Mouse (Mus musculus): ENCODE results near the gene Cnn3. TPM values are rescaled to one million over a fixed set of nuclear protein-coding genes. Genes with fewer than 3 reads are reported as not detected.
A peak's percentile ranks its signal among the peaks of the same experiment; 100 is the strongest.

Cnn3 gene
- polyA plus RNA-seq, 1 experiment = 188 TPM

- DNase-seq (ENCODE audit: extremely low spot score in 1 of 2, low spot score in 1 of 2) = no peak
Measured at GRCm38 (mm10) chr3:121417379-121418250, 8.7 kb upstream of the Cnn3 start.

- DNase-seq (ENCODE audit: extremely low spot score in 1 of 2, low spot score in 1 of 2) = no peak
Measured at GRCm38 (mm10) chr3:121418251-121418601, 8.1 kb upstream of the Cnn3 start.

- no peak for DNase-seq (ENCODE audit: extremely low spot score in 1 of 2, low spot score in 1 of 2)
Measured at GRCm38 (mm10) chr3:121418850-121419435, 7.4 kb upstream of the Cnn3 start.

GRCm38 (mm10) chr3:121422405-121422804 lies 3.9 kb upstream of the Cnn3 start:
- no peak for DNase-seq (ENCODE audit: extremely low spot score in 1 of 2, low spot score in 1 of 2)

GRCm38 (mm10) chr3:121426621-121427519 lies 573 bp downstream of the Cnn3 start:
- DNase-seq (ENCODE audit: extremely low spot score in 1 of 2, low spot score in 1 of 2) = peak; percentile 10 to 59

- DNase-seq (ENCODE audit: extremely low spot score in 1 of 2, low spot score in 1 of 2) = peak; percentile 19 to 53
Measured at GRCm38 (mm10) chr3:121427520-121427908, 1.2 kb downstream of the Cnn3 start.

GRCm38 (mm10) chr3:121428230-121428629 lies 1.9 kb downstream of the Cnn3 start:
- DNase-seq (ENCODE audit: extremely low spot score in 1 of 2, low spot score in 1 of 2) = peak in 1 of 2 experiments; percentile 17

- no peak for DNase-seq (ENCODE audit: extremely low spot score in 1 of 2, low spot score in 1 of 2)
Measured at GRCm38 (mm10) chr3:121428696-121429259, 2.5 kb downstream of the Cnn3 start.

- DNase-seq (ENCODE audit: extremely low spot score in 1 of 2, low spot score in 1 of 2) = no peak
Measured at GRCm38 (mm10) chr3:121429469-121429868, 3.2 kb downstream of the Cnn3 start.

GRCm38 (mm10) chr3:121430289-121430936 lies 4.1 kb downstream of the Cnn3 start:
- DNase-seq (ENCODE audit: extremely low spot score in 1 of 2, low spot score in 1 of 2) = no peak

- no peak for DNase-seq (ENCODE audit: extremely low spot score in 1 of 2, low spot score in 1 of 2)
Measured at GRCm38 (mm10) chr3:121433359-121433758, 7.1 kb downstream of the Cnn3 start.

GRCm38 (mm10) chr3:121433968-121434533 lies 7.8 kb downstream of the Cnn3 start:
- DNase-seq (ENCODE audit: extremely low spot score in 1 of 2, low spot score in 1 of 2) = no peak

GRCm38 (mm10) chr3:121435296-121435695 lies 9.0 kb downstream of the Cnn3 start:
- no peak for DNase-seq (ENCODE audit: extremely low spot score in 1 of 2, low spot score in 1 of 2)

- no peak for DNase-seq (ENCODE audit: extremely low spot score in 1 of 2, low spot score in 1 of 2)
Measured at GRCm38 (mm10) chr3:121437070-121437469, 10.8 kb downstream of the Cnn3 start.

- no peak for DNase-seq (ENCODE audit: extremely low spot score in 1 of 2, low spot score in 1 of 2)
Measured at GRCm38 (mm10) chr3:121437996-121438395, 11.7 kb downstream of the Cnn3 start.

- DNase-seq (ENCODE audit: extremely low spot score in 1 of 2, low spot score in 1 of 2) = no peak
Measured at GRCm38 (mm10) chr3:121439623-121440161, 13.4 kb downstream of the Cnn3 start.

- no peak for DNase-seq (ENCODE audit: extremely low spot score in 1 of 2, low spot score in 1 of 2)
Measured at GRCm38 (mm10) chr3:121441504-121441903, 15.2 kb downstream of the Cnn3 start.

GRCm38 (mm10) chr3:121442288-121442687 lies 16.0 kb downstream of the Cnn3 start:
- no peak for DNase-seq (ENCODE audit: extremely low spot score in 1 of 2, low spot score in 1 of 2)

GRCm38 (mm10) chr3:121443861-121444271 lies 17.6 kb downstream of the Cnn3 start:
- no peak for DNase-seq (ENCODE audit: extremely low spot score in 1 of 2, low spot score in 1 of 2)

GRCm38 (mm10) chr3:121444414-121444813 lies 18.1 kb downstream of the Cnn3 start:
- DNase-seq (ENCODE audit: extremely low spot score in 1 of 2, low spot score in 1 of 2) = no peak
